Mouse (Mus musculus) G1E-ER4 (cell line): ENCODE data around the gene Gm10160. TPM values are rescaled to one million over a fixed set of nuclear protein-coding genes. Genes with fewer than 3 reads are reported as not detected.

ENCODE experiments used
- GATA1 ChIP-seq: IDR thresholded peaks from one replicate; pipeline ENCODE4 v1.8.0; 2012; ENCODE audit warnings: low read length, inconsistent platforms
- polyA plus RNA-seq: library from polyadenylated mRNA; stranded (reverse); fragments of >175 nt; gene quantifications from 2 replicates; pipeline ENCODE4 v1.2.3, GENCODE M21; 2012

Gm10160 gene
- polyA plus RNA-seq, 1 experiment: not detected

DNA sequence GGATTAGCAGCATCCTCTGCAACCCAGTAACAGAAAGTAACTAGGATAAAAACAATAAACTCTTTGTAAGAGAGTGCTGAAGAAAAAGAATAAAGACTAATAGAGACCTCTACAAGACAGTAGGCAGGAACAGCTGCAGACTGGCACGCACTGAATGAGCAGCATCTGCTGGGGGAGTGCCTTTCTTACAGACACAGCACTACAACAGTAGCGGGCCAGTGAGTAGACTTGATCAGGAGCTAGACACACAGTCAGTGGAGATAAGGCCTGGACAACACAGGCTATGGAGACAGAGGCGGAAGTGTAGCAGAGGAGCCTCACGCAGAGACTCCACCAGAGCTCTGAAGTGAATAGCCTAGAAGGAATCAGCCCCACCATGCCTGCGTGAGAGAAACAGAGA lies 49.5 kb downstream of the Gm10160 start:
- TF ChIP-seq GATA1: no peak

Other genes with a start within 250 kb of the Gm10160 start
- 44.8 and 58.1 TPM in 2 replicates for gene Homer2, start 148.3 kb downstream of the Gm10160 start, polyA plus RNA-seq
- gene Ramac, start 92.9 kb downstream of the Gm10160 start, polyA plus RNA-seq: 18.7 and 33.8 TPM in 2 replicates
- gene 3110040N11Rik, start 66.3 kb downstream of the Gm10160 start, polyA plus RNA-seq: 26.0 and 35.6 TPM in 2 replicates
- 22.0 and 34.1 TPM in 2 replicates for gene Btbd1, start 26.4 kb downstream of the Gm10160 start, polyA plus RNA-seq
- 0.02 TPM in 1 of 2 replicates, not detected in the other for gene Tm6sf1, start 3.2 kb upstream of the Gm10160 start, polyA plus RNA-seq
- gene Hdgfl3, start 78.7 kb upstream of the Gm10160 start, polyA plus RNA-seq: not detected in 2 replicates
- not detected in 2 replicates for gene Bnc1, start 136.5 kb upstream of the Gm10160 start, polyA plus RNA-seq